Mouse (Mus musculus) olfactory bulb, adult 2 months (tissue): ENCODE results near the gene Tex48. TPM values are rescaled to one million over a fixed set of nuclear protein-coding genes. Genes with fewer than 3 reads are reported as not detected.

ENCODE experiments used
- H3K27ac ChIP-seq: fragments of 200-500 bp; 2 replicates; pipeline ENCODE4 v1.5.1; 2012; ENCODE audit warnings: low read depth, low read length; ENCODE audit not compliant: insufficient read depth
- H3K4me1 ChIP-seq: fragments of 200-500 bp; 2 replicates; pipeline ENCODE4 v1.6.1; 2012; ENCODE audit warnings: low read length; ENCODE audit not compliant: control insufficient read depth, insufficient read depth
- H3K4me3 ChIP-seq: fragments of 200-500 bp; 2 replicates; pipeline ENCODE4 v1.5.1; 2012; ENCODE audit warnings: mild to moderate bottlenecking, low read depth, low read length, moderate library complexity; ENCODE audit not compliant: insufficient read depth
- CTCF ChIP-seq: fragments of 200-500 bp; IDR thresholded peaks from 2 replicates; pipeline ENCODE4 v1.5.1; 2012; ENCODE audit warnings: low read depth, mild to moderate bottlenecking, low read length, moderate library complexity; ENCODE audit not compliant: insufficient read depth
- POLR2A ChIP-seq: fragments of 200-500 bp; IDR thresholded peaks from 2 replicates; pipeline ENCODE4 v1.6.1; 2012; ENCODE audit warnings: mild to moderate bottlenecking, low read depth, low read length, moderate library complexity; ENCODE audit not compliant: insufficient read depth
- WGBS: fragments of 180-500 bp; shearing (Covaris S2); methylation state at CpG from one replicate; pipeline ENCODE4 v1.1.7; 2018; 5-methylcytosine and 5-hydroxymethylcytosine counted together
- polyA plus RNA-seq: library from polyadenylated mRNA; stranded (reverse); fragments of >200 nt; gene quantifications from 2 replicates; pipeline ENCODE4 v1.2.4, GENCODE M21; 2012; ENCODE audit warnings: low replicate concordance; ENCODE audit not compliant: missing spikeins, insufficient read depth, insufficient read length

Gene Tex48
- polyA plus RNA-seq, 1 experiment, result not detected

DNA sequence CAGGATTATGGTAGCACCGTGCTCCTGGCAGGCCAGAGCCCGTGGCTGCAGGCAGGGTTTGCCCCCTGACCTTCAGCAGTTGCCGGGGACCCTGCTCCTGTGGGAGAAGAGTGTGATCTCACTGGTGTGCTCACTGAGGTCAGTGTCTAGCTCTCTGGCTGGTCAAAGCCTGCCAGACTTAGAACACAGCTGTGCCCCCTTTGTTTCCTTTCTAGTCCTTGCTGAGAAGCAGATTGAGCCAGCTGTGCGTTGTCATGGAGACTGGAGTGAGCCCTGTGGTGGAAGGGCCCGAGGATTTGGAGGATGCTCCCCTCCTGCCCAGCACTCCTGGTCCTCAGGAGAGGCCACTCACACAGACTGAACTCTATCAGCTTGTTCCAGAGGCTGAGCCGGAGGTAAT lies 42.1 kb downstream of the Tex48 start:
- no peak for TF ChIP-seq CTCF
- TF ChIP-seq POLR2A, result no peak
- Histone ChIP-seq H3K4me3 (no peak overlapping the region), H3K4me1 (peaks cover 10% of the 10 kb centered on the region), H3K27ac (peak overlapping the region; percentile 3; the same call in 1 of the 2 replicates)
- WGBS, result 26% methylated on average over 6 of the region's 6 CpGs

GRCm38 (mm10) chr4:63579649-63580048 lies 42.6 kb downstream of the Tex48 start:
- Histone ChIP-seq H3K27ac (peak overlapping the region; percentile 3; the same call in 1 of the 2 replicates), H3K4me3 (no peak overlapping the region), H3K4me1 (peaks cover 10% of the 10 kb centered on the region)
- no peak for TF ChIP-seq CTCF
- no peak for TF ChIP-seq POLR2A
- WGBS, result 86% methylated on average over 14 of the region's 14 CpGs

DNA sequence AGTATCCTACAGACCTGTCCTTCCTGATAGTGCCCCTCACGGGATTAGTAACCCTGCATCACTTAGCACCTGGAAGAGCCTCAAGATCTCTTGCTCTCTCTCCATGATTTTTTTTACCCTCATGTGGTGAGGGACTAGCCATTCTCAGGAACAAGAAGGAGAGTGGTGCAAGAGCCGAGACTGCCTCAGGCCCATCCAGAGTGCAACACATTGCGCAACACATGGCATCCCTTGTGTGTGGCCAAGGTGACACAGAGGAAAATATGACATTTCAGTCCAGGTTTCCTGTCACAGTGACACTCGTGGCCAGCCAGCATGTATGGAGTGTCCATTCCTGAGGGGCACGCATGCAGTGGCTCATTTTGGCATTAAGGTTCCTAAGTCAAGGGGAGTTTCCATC lies 49.6 kb downstream of the Tex48 start:
- Histone ChIP-seq H3K4me3 (no peak overlapping the region), H3K27ac (no peak overlapping the region), H3K4me1 (peaks cover 17% of the 10 kb centered on the region)
- TF ChIP-seq CTCF (no peak), POLR2A (no peak)
- WGBS, result 96% methylated on average over 5 of the region's 5 CpGs

- Histone ChIP-seq H3K4me3 (no peak overlapping the region), H3K27ac (no peak overlapping the region), H3K4me1 (peaks cover 17% of the 10 kb centered on the region)
- 37% methylated on average over 7 of the region's 7 CpGs for WGBS
- TF ChIP-seq CTCF (no peak), POLR2A (no peak)
These were observed 51.9 kb downstream of the Tex48 start for GRCm38 (mm10) chr4:63570208-63570781.

DNA sequence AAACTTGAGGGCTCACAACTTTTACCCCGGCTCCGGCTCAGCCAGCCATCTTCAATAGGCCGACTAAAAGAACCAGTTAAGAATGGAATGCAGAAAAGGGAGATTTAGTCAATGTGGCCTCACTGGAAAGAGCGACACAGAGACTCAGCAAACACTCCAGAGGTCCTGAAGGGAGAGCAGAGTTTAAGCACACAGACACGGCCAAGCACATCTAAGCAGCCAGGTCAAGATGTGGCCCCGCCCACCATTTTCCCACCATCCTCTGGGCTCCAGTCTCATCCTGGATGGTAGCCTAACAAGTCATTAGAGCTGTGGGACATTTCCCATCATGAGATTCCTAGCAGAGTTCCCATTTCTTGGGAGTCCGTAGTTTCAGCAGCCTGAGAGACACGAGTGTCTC lies 52.9 kb downstream of the Tex48 start:
- WGBS, result 94% methylated on average over 8 of the region's 8 CpGs
- Histone ChIP-seq H3K27ac (no peak overlapping the region), H3K4me3 (no peak overlapping the region), H3K4me1 (peaks cover 17% of the 10 kb centered on the region)
- TF ChIP-seq CTCF (no peak), POLR2A (no peak)

GRCm38 (mm10) chr4:63567712-63568390 lies 54.4 kb downstream of the Tex48 start:
- TF ChIP-seq POLR2A, result no peak
- TF ChIP-seq CTCF, result no peak
- WGBS, result 92% methylated on average over 10 of the region's 10 CpGs
- Histone ChIP-seq H3K27ac (no peak overlapping the region), H3K4me3 (no peak overlapping the region), H3K4me1 (peaks cover 17% of the 10 kb centered on the region)

DNA sequence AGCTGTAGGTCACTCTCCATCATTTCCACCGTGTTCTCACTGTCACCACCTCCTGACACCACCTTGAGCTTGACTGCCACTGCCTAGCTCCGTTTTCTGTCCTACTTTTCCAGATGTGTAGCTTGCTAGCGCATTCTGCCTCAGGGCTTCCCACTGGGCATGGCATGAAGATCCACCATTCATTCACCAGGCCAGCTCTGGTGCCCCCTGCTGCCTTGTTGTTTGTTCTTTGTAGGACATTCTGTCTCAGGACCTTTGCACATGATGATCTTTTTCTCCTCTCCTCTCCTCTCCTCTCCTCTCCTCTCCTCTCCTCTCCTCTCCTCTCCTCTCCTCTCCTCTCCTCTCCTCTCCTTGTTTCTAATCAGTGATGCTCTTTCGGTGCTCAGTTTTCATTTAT lies 59.5 kb downstream of the Tex48 start:
- TF ChIP-seq CTCF (no peak), POLR2A (no peak)
- whole genome bisulfite sequencing, result 88% methylated on average over 4 of the region's 4 CpGs
- no peak overlapping the region for H3K27ac ChIP-seq
- no peak overlapping the region for H3K4me3 ChIP-seq
- peaks cover 24% of the 10 kb centered on the region for H3K4me1 ChIP-seq

DNA sequence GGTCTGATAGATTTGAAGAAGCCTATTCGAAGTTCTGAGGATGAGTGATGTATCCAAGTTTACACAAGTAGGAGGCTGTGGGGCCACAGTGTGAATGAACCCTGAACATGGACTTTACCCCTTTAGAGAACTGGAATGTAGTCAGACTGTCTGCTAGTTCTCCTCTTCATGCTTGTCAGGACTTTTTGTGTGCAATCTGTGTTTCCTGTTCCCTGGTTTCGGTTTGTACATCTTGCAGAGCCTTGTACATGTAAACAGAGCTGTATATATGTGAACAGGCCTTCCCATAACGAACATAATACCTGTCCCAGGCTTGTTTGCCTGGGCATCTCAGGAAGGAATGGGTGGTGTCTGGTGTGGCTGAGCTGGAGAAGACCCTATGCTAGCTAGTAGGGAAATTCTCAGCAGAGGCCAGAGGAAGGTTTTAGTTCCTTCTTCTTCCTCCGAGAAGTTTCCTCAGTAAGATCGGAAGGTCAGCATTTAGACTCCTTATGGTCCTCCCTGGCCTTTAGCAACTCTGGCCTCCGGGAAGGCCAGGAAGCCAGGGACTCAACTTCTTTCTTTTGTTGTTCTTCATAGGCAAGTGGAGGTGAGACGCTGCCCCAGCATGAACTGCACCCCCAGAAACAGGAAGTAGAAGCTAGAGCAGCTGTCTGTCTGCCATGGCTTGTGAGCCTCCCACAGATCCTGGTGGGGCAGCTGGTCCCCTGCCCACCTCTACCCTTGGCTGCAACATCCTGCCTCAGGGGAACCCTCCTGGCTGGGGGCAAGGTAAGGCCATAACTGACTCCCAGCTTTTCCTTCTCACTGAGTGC lies 60.2 kb downstream of the Tex48 start:
- Histone ChIP-seq H3K4me1 (peaks cover 28% of the 10 kb centered on the region), H3K27ac (no peak overlapping the region), H3K4me3 (no peak overlapping the region)
- no peak for TF ChIP-seq POLR2A
- TF ChIP-seq CTCF, result no peak
- WGBS, result 90% methylated on average over 7 of the region's 7 CpGs

DNA sequence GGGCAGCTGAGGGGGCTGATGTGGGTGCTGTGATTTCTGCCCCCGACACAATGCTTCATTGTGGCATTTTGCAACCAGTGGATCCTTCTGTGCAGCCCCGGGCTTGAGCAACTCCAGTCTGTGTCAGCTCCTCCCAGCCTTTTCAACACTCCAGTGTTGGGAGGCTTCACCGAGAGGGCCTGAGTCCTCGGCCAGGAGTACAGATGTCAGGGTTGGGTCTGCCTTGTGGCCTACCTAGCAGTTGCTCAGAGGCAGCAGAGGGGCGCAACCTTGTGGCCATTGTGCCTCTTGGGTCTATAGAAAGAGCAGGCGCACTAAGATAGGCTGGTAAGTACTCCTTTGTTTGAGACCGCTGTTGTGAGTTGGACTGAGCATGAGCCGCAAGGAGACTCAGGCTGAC lies 62.1 kb downstream of the Tex48 start:
- 70% methylated on average over 8 of the region's 8 CpGs for WGBS
- H3K27ac ChIP-seq, result no peak overlapping the region
- no peak overlapping the region for H3K4me3 ChIP-seq
- H3K4me1 ChIP-seq, result peaks cover 33% of the 10 kb centered on the region
- TF ChIP-seq POLR2A (no peak), CTCF (no peak)
